Mouse (Mus musculus) inflammation-experienced regulatory T-cells (primary cell): ENCODE data around the gene Haus7. TPM values are rescaled to one million over a fixed set of nuclear protein-coding genes. Genes with fewer than 3 reads are reported as not detected.

Experiments
- polyA plus RNA-seq, 2 experiments: library from polyadenylated mRNA; unstranded; fragments of 100-300 nt; shearing (Covaris generic); gene quantifications; one replicate each; pipeline ENCODE4 v1.2.1; 2017

Gene Haus7
- 10 to 100 TPM; 23.2 to 27.2 TPM for polyA plus RNA-seq

DNA sequence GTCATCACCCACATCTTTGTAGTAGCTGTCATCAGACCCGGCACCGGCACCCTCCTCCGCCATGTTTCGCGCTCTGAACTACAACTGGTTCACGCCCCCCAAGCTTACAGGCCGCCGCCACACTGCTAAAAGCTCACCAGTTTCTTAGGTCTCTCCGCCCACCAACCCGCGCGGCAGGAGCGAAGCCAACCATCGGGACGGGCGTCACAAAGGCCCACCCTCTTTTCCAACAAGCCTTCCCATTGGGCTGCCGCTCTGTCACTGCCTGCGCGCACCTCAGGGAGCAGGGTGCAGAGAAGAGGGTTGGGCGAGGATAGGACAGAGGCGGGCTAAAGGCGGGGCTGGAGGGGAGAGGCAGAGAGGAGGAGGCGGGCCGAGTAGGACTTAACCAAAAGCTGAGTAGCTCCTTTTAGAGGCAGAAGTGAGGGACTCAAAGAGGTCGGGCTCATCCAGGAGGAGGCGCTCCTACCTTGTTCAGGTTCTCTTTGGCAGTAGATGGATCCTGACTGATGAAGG lies at the start of gene Haus7:
Haus7 (minus strand) TSS at position 168 of the 516 bp plus-strand sequence.

DNA sequence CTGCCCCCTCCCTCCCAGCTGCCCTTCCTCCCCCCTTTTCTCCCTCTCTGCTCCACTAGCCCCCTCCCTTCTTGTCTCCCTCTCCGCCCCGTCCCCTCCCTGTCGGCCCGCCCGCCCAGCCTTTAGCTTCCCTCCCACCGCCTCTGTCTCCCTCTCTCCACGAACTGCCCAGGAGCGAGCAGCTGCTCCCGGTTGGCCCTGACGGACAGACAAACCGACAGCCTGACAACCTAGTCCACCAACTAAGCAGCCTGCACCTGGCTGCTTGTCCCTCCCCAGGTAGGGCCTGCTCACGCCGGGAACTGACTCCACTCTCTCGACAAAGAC lies 24.6 kb upstream of the Haus7 start, which contains the start of gene Bgn:
Bgn (plus strand) TSS at position 119 of the 327 bp plus-strand sequence.

DNA sequence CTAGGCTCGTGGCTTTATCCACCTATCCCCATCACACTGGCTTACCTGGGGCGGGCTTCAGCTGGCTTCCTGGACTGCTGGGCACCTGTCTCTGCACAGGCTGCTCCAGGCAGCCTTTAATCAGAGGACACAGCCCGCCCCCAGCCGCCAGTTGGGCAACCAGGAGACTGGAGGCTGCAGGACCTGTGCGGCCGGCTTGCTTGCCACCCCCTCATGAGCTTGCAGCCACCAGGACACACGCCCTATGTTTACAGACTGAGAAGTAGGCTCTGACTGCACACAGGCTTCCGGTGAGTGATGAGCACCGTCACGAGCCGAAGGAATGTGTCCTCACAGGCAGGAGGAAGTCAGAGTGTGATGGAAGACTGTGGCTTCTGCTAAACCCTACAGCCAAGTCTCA lies 23.6 kb downstream of the Haus7 start, which contains the start of gene Trex2:
Trex2 (minus strand) TSS at position 93 of the 400 bp plus-strand sequence.

DNA sequence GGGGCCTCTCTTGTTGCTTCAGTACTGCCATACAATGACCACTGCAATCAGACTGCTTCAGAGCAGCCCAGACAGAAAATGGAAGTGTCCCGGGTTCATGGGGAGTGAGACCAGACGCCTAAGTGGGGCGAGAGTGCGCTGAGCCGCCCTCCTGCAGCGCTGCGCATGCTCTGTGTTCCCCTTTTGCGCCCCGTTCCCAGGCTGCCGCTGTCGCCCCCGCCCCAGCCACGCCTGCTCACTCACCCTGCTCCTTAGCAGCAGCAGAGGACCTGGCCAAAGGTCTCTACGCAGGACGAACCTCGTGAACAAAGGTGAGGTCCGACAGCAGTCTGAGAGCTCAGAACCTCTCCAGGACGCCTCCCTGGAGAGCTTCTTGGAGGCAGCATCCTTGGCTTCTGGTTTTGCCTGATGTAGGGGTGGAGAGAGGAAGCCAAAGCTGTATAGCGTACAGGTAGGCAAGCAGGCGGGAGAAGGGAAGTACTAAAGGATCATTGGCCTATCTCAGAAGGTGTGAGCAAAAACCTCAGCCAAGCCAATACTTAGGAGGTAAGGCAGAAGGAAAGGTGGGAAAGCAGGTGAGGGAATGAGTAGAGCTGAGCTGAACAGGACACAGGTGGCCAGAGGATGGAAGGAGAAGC lies 47.8 kb downstream of the Haus7 start, which contains the start of gene Zfp92:
Zfp92 (plus strand) TSS at position 217 of the 638 bp plus-strand sequence.

DNA sequence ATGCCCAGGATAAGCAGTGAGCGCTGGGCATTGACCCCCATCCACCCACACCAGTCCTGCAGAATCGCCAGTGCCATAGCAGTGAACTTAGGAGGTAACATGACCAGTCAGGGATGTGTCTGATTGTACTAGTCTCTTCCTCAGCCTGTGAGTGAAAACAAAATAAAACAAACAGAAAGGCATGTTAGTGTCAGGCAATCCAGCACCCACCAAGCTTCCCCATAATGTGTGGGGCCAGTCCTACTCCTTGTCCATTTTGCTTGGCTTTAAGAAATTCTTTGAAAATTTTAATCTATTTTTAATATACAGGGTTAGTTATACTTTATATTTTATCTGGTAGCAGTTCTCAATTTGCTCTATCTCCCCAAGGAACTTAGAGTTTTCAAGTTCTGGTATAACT lies 60.2 kb downstream of the Haus7 start, which contains the start of gene Gm18336:
Gm18336 (minus strand) TSS at position 101 of the 400 bp plus-strand sequence.

Other genes starting within 250 kb of the Haus7 start
- 100 to 1,000 TPM; 124 to 139 TPM for gene Xlr4b, start 244.7 kb downstream of the Haus7 start, polyA plus RNA-seq
- 10 to 100 TPM; 21.8 to 26.9 TPM for gene F8a, start 230.8 kb downstream of the Haus7 start, polyA plus RNA-seq
- 10 to 100 TPM; 49.4 to 76.7 TPM for gene Xlr4c, start 215.9 kb downstream of the Haus7 start, polyA plus RNA-seq
- gene Xlr3c, start 193.7 kb downstream of the Haus7 start, polyA plus RNA-seq = not detected
- gene Xlr5a, start 166.1 kb downstream of the Haus7 start, polyA plus RNA-seq = under 1 TPM in 1 of 2 experiments, not detected in 1; 0.31 TPM
- gene Xlr5c, start 166.1 kb downstream of the Haus7 start, polyA plus RNA-seq = under 1 TPM in 1 of 2 experiments, not detected in 1; 0.22 TPM
- gene Gm45015, start 122.2 kb downstream of the Haus7 start, polyA plus RNA-seq = under 1 TPM in 1 of 2 experiments, not detected in 1; 0.21 TPM
- 10 to 100 TPM in 1 of 2 experiments, 1 to 10 TPM in 1; 8.9 to 14.7 TPM for gene Zfp275, start 116.4 kb downstream of the Haus7 start, polyA plus RNA-seq
- gene Gm18336, start 60.3 kb downstream of the Haus7 start, polyA plus RNA-seq = not detected
- under 1 TPM in 1 of 2 experiments, not detected in 1; 0.30 TPM for gene Zfp92, start 47.9 kb downstream of the Haus7 start, polyA plus RNA-seq
- not detected for gene Trex2, start 23.7 kb downstream of the Haus7 start, polyA plus RNA-seq
- gene Bgn, start 24.6 kb upstream of the Haus7 start, polyA plus RNA-seq = not detected
- not detected for gene Atp2b3, start 44.0 kb upstream of the Haus7 start, polyA plus RNA-seq
- gene Dusp9, start 180.4 kb upstream of the Haus7 start, polyA plus RNA-seq = under 1 TPM in 1 of 2 experiments, not detected in 1; 0.51 TPM
- gene Pnck, start 201.1 kb upstream of the Haus7 start, polyA plus RNA-seq = 1 to 10 TPM; 1.9 to 2.4 TPM
- 1 to 10 TPM in 1 of 2 experiments, under 1 TPM in 1; 0.48 to 1.5 TPM for gene Slc6a8, start 214.1 kb upstream of the Haus7 start, polyA plus RNA-seq